In genomic region chr10:42908562-42908961, GRCm38 (mm10) we compare ENCODE assay signal across 10 mouse cellular contexts.
"Had no signal": no experiment of that assay in that cellular context is flagged by ENCODE, and none has a peak within 500 bp of the region (broad histone marks: within the 10 kb centered on the region; RNA-seq: fewer than 3 reads in every experiment).

No protein-coding gene starts in this region.

- H3K4me3 ChIP-seq: layer of hippocampus, adult 2 months; limb, embryonic 10.5 days; liver, embryonic 12.5 days; lung, embryonic 15.5 days; midbrain, embryonic 12.5 days had no signal

- ATAC-seq: liver, embryonic 12.5 days; midbrain, embryonic 16.5 days had no signal

- H3K9ac ChIP-seq: liver, embryonic 12.5 days; lung, embryonic 15.5 days; midbrain, embryonic 12.5 days had no signal

- H3K4me2 ChIP-seq: liver, embryonic 12.5 days; lung, embryonic 15.5 days; midbrain, embryonic 12.5 days had no signal

- DNase-seq: kidney, adult 9 months; kidney, postnatal 36 days; right cerebral cortex, postnatal 14 days had no signal

- H3K9me3 ChIP-seq: limb, embryonic 10.5 days; liver, embryonic 12.5 days; lung, embryonic 15.5 days; midbrain, embryonic 12.5 days had no signal

- H3K27me3 ChIP-seq: lung, embryonic 15.5 days; midbrain, embryonic 12.5 days had no signal

- H3K36me3 ChIP-seq: limb, embryonic 10.5 days; liver, embryonic 12.5 days; lung, embryonic 15.5 days; midbrain, embryonic 12.5 days had no signal

- H3K4me1 ChIP-seq: liver, embryonic 12.5 days; lung, embryonic 15.5 days had no signal

- H3K27ac ChIP-seq: kidney, postnatal 0 days; layer of hippocampus, adult 2 months; limb, embryonic 10.5 days; liver, embryonic 12.5 days; lung, embryonic 15.5 days; midbrain, embryonic 12.5 days had no signal
